Mouse (Mus musculus) G1E (cell line): ENCODE measurements around the gene Crp. TPM values are rescaled to one million over a fixed set of nuclear protein-coding genes. Genes with fewer than 3 reads are reported as not detected.

ENCODE experiments used
- ATAC-seq: 2 replicates; pipeline ENCODE4 v1.8.0; 2016; ENCODE audit warnings: mild to moderate bottlenecking; ENCODE audit not compliant: insufficient number of reproducible peaks, poor library complexity, low FRiP score, severe bottlenecking; ENCODE audit errors: extremely low read depth
- DNase-seq: peaks from one replicate; pipeline ENCODE4 v3.0.0; 2012; ENCODE audit warnings: low spot score
- H3K27me3 ChIP-seq: 2 replicates; pipeline ENCODE4 v1.6.1; 2012; ENCODE audit warnings: mild to moderate bottlenecking, low read length, inconsistent platforms; ENCODE audit not compliant: insufficient read depth
- H3K36me3 ChIP-seq: replicated peaks from 2 replicates; pipeline ENCODE3; 2012; ENCODE audit warnings: mild to moderate bottlenecking, inconsistent platforms
- H3K4me1 ChIP-seq: 2 replicates; pipeline ENCODE4 v1.6.1; 2012; ENCODE audit warnings: low read depth, low read length, inconsistent platforms, mixed read lengths; ENCODE audit not compliant: insufficient read depth
- H3K4me3 ChIP-seq: 2 replicates; pipeline ENCODE4 v1.5.1; 2012; ENCODE audit warnings: low read depth, mild to moderate bottlenecking, inconsistent platforms, low read length, moderate library complexity, mixed read lengths
- H3K9me3 ChIP-seq: replicated peaks from 2 replicates; pipeline ENCODE4 v1.6.1; 2012; ENCODE audit warnings: inconsistent platforms
- CTCF ChIP-seq: IDR thresholded peaks from 2 replicates; pipeline ENCODE4 v1.5.1; 2012; ENCODE audit warnings: low read depth, low read length, inconsistent platforms, mixed read lengths
- GATA1 ChIP-seq: IDR thresholded peaks from 2 replicates; pipeline ENCODE4 v1.6.1; 2012; ENCODE audit warnings: borderline replicate concordance, low read length, inconsistent platforms, mixed read lengths
- GATA2 ChIP-seq: IDR thresholded peaks from 2 replicates; pipeline ENCODE4 v1.6.1; 2012; ENCODE audit warnings: low read depth, low read length, inconsistent platforms, borderline replicate concordance
- POLR2AphosphoS5 ChIP-seq: IDR thresholded peaks from 2 replicates; pipeline ENCODE4 v1.6.1; 2012; ENCODE audit warnings: low read depth, low read length, inconsistent platforms; ENCODE audit not compliant: insufficient replicate concordance
- TAL1 ChIP-seq: conservative IDR thresholded peaks from 2 replicates; pipeline ENCODE4 v1.6.1; 2012; ENCODE audit warnings: low read depth, low read length, inconsistent platforms, mixed read lengths
- polyA plus RNA-seq: library from polyadenylated mRNA; stranded (reverse); fragments of >175 nt; gene quantifications from 2 replicates; pipeline ENCODE4 v1.2.3, GENCODE M21; 2012
- total RNA-seq, 2 experiments: library from RNA; stranded (forward) in 1 of 2; stranded (reverse) in 1 of 2; fragments of 200-1000 nt in 1 of 2; fragments of >200 nt in 1 of 2; fragmentation: Nextera tagmentation in 1 of 2; gene quantifications; 2 replicates each; pipeline ENCODE4 v1.2.3; 2014 to 2017

The Crp gene
- total and polyA plus RNA-seq, 3 experiments = 0.16 TPM; not detected in 2

- Histone ChIP-seq H3K4me3 (no peak overlapping the region), H3K36me3 (no peaks in the 10 kb centered on the region), H3K9me3 (peaks cover 3% of the 10 kb centered on the region; the same call in 1 of the 2 replicates), H3K27me3 (no peaks in the 10 kb centered on the region), H3K4me1 (no peaks in the 10 kb centered on the region)
- ATAC-seq (no peak), DNase-seq (no peak)
- no peak for TF ChIP-seq CTCF
- TF ChIP-seq TAL1 = no peak
- TF ChIP-seq GATA2 = no peak
- no peak for TF ChIP-seq GATA1
- TF ChIP-seq POLR2AphosphoS5 = no peak
These were observed 177.4 kb downstream of the Crp start for GRCm38 (mm10) chr1:172875265-172875664.

DNA sequence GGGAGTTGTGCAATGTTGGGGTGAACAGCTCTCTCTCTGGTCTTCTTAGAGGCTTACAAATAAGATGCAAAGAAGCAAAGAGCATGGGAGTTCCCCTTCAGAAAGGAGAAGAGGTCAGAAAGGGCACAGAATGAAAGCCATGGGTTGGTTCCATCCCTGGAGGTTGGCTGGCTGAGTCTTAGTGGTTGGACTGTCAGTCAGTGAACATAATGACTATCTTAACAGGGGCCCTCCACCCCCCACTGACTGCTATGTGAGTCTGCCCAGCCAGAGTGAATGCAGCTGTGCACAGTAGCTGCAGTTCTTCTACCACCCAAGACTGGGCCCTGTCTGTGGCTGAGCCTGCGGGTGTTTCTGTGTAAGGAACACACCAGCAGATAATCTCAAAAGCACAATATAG lies 178.8 kb downstream of the Crp start:
- Histone ChIP-seq H3K9me3 (peaks cover 3% of the 10 kb centered on the region; the same call in 1 of the 2 replicates), H3K4me1 (no peaks in the 10 kb centered on the region), H3K36me3 (no peaks in the 10 kb centered on the region), H3K27me3 (no peaks in the 10 kb centered on the region), H3K4me3 (no peak overlapping the region)
- TF ChIP-seq GATA1 = no peak
- TF ChIP-seq POLR2AphosphoS5 = no peak
- TF ChIP-seq TAL1 = no peak
- TF ChIP-seq GATA2 = no peak
- no peak for TF ChIP-seq CTCF
- no peak for ATAC-seq
- no peak for DNase-seq

Other genes starting within 250 kb of the Crp start
- not detected in 2 replicates for gene Slamf9, start 222.7 kb upstream of the Crp start, total RNA-seq (2014; fragmentation: Nextera tagmentation)
- not detected in 2 replicates for gene Slamf9, start 222.7 kb upstream of the Crp start, total RNA-seq (2017)
- not detected in 2 replicates for gene Slamf9, start 222.7 kb upstream of the Crp start, polyA plus RNA-seq
- not detected in 2 replicates for gene Igsf9, start 216.3 kb upstream of the Crp start, total RNA-seq (2014; fragmentation: Nextera tagmentation)
- gene Igsf9, start 216.3 kb upstream of the Crp start, total RNA-seq (2017) = 0.12 and 0.38 TPM in 2 replicates
- gene Igsf9, start 216.3 kb upstream of the Crp start, polyA plus RNA-seq = not detected in 2 replicates
- 1,068 and 1,186 TPM in 2 replicates for gene Tagln2, start 198.0 kb upstream of the Crp start, total RNA-seq (2014; fragmentation: Nextera tagmentation)
- gene Tagln2, start 198.0 kb upstream of the Crp start, total RNA-seq (2017) = 618 and 679 TPM in 2 replicates
- 1,022 and 1,501 TPM in 2 replicates for gene Tagln2, start 198.0 kb upstream of the Crp start, polyA plus RNA-seq
- 4.6 TPM in 1 of 2 replicates, not detected in the other for gene Cfap45, start 177.3 kb upstream of the Crp start, total RNA-seq (2014; fragmentation: Nextera tagmentation)
- 0.12 and 0.33 TPM in 2 replicates for gene Cfap45, start 177.3 kb upstream of the Crp start, total RNA-seq (2017)
- not detected in 2 replicates for gene Cfap45, start 177.3 kb upstream of the Crp start, polyA plus RNA-seq
- gene Vsig8, start 142.1 kb upstream of the Crp start, total RNA-seq (2014; fragmentation: Nextera tagmentation) = not detected in 2 replicates
- not detected in 2 replicates for gene Vsig8, start 142.1 kb upstream of the Crp start, total RNA-seq (2017)
- gene Vsig8, start 142.1 kb upstream of the Crp start, polyA plus RNA-seq = not detected in 2 replicates
- gene Slamf8, start 107.5 kb upstream of the Crp start, total RNA-seq (2014; fragmentation: Nextera tagmentation) = not detected in 2 replicates
- gene Slamf8, start 107.5 kb upstream of the Crp start, total RNA-seq (2017) = 0.16 TPM in 1 of 2 replicates, not detected in the other
- gene Slamf8, start 107.5 kb upstream of the Crp start, polyA plus RNA-seq = not detected in 2 replicates
- gene Fcrl6, start 95.5 kb upstream of the Crp start, total RNA-seq (2014; fragmentation: Nextera tagmentation) = not detected in 2 replicates
- gene Fcrl6, start 95.5 kb upstream of the Crp start, total RNA-seq (2017) = not detected in 2 replicates
- not detected in 2 replicates for gene Fcrl6, start 95.5 kb upstream of the Crp start, polyA plus RNA-seq
- gene Dusp23, start 65.1 kb upstream of the Crp start, total RNA-seq (2014; fragmentation: Nextera tagmentation) = not detected in 2 replicates
- gene Dusp23, start 65.1 kb upstream of the Crp start, total RNA-seq (2017) = not detected in 2 replicates
- gene Dusp23, start 65.1 kb upstream of the Crp start, polyA plus RNA-seq = not detected in 2 replicates
- gene Apcs, start 197.0 kb downstream of the Crp start, total RNA-seq (2014; fragmentation: Nextera tagmentation) = not detected in 2 replicates
- 0.12 TPM in 1 of 2 replicates, not detected in the other for gene Apcs, start 197.0 kb downstream of the Crp start, total RNA-seq (2017)
- not detected in 2 replicates for gene Apcs, start 197.0 kb downstream of the Crp start, polyA plus RNA-seq